Mouse (Mus musculus) liver, postnatal 0 days (tissue): ENCODE measurements around the gene Odf3l2. TPM values are rescaled to one million over a fixed set of nuclear protein-coding genes. Genes with fewer than 3 reads are reported as not detected.

ENCODE experiments used
- ATAC-seq: fragments of 200-750 bp; cut with Nextera tagmentation; 2 replicates; pipeline ENCODE4 v1.8.0; 2017; ENCODE audit warnings: mild to moderate bottlenecking, moderate library complexity
- DNase-seq: peaks from one replicate; pipeline ENCODE4 v3.0.0-alpha.2; 2016
- H3K27ac ChIP-seq: fragments of 300-500 bp; sonication (generic); 2 replicates; pipeline ENCODE4 v1.5.1; 2014; ENCODE audit warnings: antibody characterized with exemption, moderate library complexity, mild to moderate bottlenecking, low read depth
- H3K27me3 ChIP-seq: fragments of 300-500 bp; sonication (generic); 2 replicates; pipeline ENCODE4 v1.6.1; 2014; ENCODE audit warnings: low read length, control low read depth, mixed read lengths; ENCODE audit not compliant: insufficient read depth
- H3K36me3 ChIP-seq: fragments of 300-500 bp; sonication (generic); replicated peaks from 2 replicates; pipeline ENCODE4 v1.6.1; 2014; ENCODE audit warnings: mild to moderate bottlenecking, control low read depth, low read length, moderate library complexity, mixed read lengths; ENCODE audit not compliant: insufficient read depth
- H3K4me1 ChIP-seq: fragments of 300-500 bp; sonication (generic); 2 replicates; pipeline ENCODE4 v1.6.1; 2014; ENCODE audit warnings: antibody characterized with exemption, mild to moderate bottlenecking, control low read depth; ENCODE audit not compliant: insufficient read depth
- H3K4me2 ChIP-seq: fragments of 300-500 bp; sonication (generic); 2 replicates; pipeline ENCODE4 v1.6.1; 2014; ENCODE audit warnings: low read depth, mild to moderate bottlenecking, low read length, moderate library complexity, mixed read lengths
- H3K4me3 ChIP-seq: fragments of 300-500 bp; sonication (generic); 2 replicates; pipeline ENCODE4 v1.5.1; 2014; ENCODE audit warnings: low read depth, low read length
- H3K9ac ChIP-seq: fragments of 300-500 bp; sonication (generic); replicated peaks from 2 replicates; pipeline ENCODE4 v1.6.1; 2014; ENCODE audit warnings: mild to moderate bottlenecking, moderate library complexity
- H3K9me3 ChIP-seq: fragments of 300-500 bp; sonication (generic); 2 replicates; pipeline ENCODE4 v1.6.1; 2016; ENCODE audit warnings: mild to moderate bottlenecking, control low read depth, low read length, mixed read lengths
- CTCF ChIP-seq: sonication (generic); IDR thresholded peaks from 2 replicates; pipeline ENCODE4 v1.5.1; 2016; ENCODE audit warnings: antibody characterized with exemption, low read depth
- EP300 ChIP-seq: IDR thresholded peaks from 2 replicates; pipeline ENCODE4 v1.6.1; 2016; ENCODE audit warnings: antibody characterized with exemption, low read depth, mild to moderate bottlenecking
- WGBS: fragments of 180-500 bp; shearing (Covaris S2); extraction: QIAGEN DNeasy Blood & Tissue Kit; methylation state at CpG from one replicate; pipeline ENCODE4 v1.1.7; 2014; ENCODE audit not compliant: insufficient replicate concordance; 5-methylcytosine and 5-hydroxymethylcytosine counted together
- polyA plus RNA-seq: library from polyadenylated mRNA; unstranded; fragments of >200 nt; fragmentation: Nextera tagmentation; extraction: Ambion mirVana; gene quantifications from 2 replicates; pipeline ENCODE4 v1.2.1, GENCODE M21; 2015

The Odf3l2 gene
- polyA plus RNA-seq, 1 experiment from 2014 or later = not detected

DNA sequence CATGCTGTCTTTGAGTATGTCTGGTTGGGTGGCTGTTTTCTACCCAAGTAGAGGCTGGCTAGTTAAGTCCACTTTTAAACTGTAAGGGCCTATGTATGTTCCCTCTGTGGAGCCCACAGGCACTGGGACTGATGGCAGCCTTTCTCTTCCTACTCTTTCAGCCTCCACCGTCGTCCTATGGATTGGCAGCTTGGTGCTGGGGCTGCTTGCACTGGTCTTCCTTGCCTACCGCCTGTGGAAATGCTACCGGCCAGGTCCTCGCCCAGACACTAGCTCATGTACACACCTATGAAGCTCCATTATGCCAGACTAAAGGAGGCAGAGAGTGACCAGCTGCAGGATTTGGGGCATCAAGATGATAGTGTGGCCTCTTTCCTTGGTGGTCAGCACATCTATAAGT lies 22.5 kb upstream of the Odf3l2 start:
- Histone ChIP-seq H3K27ac (no peak overlapping the region), H3K9ac (no peak overlapping the region), H3K27me3 (no peaks in the 10 kb centered on the region), H3K4me1 (peaks cover 13% of the 10 kb centered on the region), H3K36me3 (no peaks in the 10 kb centered on the region), H3K4me2 (no peak overlapping the region), H3K4me3 (no peak overlapping the region), H3K9me3 (no peaks in the 10 kb centered on the region)
- DNase-seq (no peak), ATAC-seq (no peak)
- WGBS = 67% methylated on average over 5 of the region's 5 CpGs
- no peak for TF ChIP-seq CTCF
- TF ChIP-seq EP300 = no peak

DNA sequence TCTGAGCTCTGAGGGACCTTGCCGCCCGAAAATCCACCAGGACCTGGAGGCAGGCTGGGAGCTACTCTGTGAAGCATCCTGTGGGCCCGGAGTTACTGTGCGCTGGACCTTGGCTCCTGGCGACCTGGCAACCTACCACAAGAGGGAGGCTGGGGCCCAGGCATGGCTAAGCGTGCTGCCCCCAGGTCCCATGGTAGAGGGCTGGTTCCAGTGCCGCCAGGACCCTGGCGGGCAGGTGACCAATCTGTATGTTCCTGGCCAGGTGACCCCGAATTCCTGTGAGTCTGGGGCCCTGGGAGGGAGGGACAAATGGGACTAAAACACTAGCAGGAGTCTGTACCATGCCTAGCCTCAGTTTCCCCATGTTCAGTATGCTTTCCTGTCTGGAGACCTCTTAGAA lies 21.0 kb upstream of the Odf3l2 start:
- Histone ChIP-seq H3K4me1 (peaks cover 13% of the 10 kb centered on the region), H3K9ac (no peak overlapping the region), H3K4me2 (no peak overlapping the region), H3K27me3 (no peaks in the 10 kb centered on the region), H3K36me3 (no peaks in the 10 kb centered on the region), H3K9me3 (no peaks in the 10 kb centered on the region), H3K4me3 (no peak overlapping the region), H3K27ac (no peak overlapping the region)
- 60% methylated on average over 9 of the region's 9 CpGs for WGBS
- ATAC-seq (no peak), DNase-seq (no peak)
- TF ChIP-seq EP300 = no peak
- TF ChIP-seq CTCF = no peak

DNA sequence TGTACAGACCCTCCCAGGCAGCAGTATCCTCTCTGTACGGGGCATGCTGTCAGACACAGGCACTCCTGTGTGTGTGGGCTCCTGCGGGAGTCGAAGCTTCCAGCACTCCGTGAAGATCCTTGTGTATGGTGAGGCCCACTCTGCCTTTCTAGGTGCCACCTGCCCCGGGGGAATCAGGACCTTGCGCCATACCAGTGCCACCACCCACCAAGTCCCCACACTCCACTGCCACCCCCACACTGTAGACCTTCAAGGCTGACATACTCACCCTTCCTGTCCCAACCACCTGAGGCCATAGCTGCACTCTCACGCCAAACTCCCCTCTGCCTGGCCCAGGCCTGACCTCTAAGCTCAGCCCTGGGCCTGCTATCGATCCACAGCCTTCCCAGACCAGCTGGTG lies 19.5 kb upstream of the Odf3l2 start:
- H3K4me2 ChIP-seq = no peak overlapping the region
- H3K9me3 ChIP-seq = no peaks in the 10 kb centered on the region
- no peak for DNase-seq
- H3K9ac ChIP-seq = no peak overlapping the region
- WGBS = 72% methylated on average over 8 of the region's 8 CpGs
- no peak overlapping the region for H3K4me3 ChIP-seq
- ATAC-seq = no peak
- H3K36me3 ChIP-seq = no peaks in the 10 kb centered on the region
- no peaks in the 10 kb centered on the region for H3K27me3 ChIP-seq
- peaks cover 3% of the 10 kb centered on the region for H3K4me1 ChIP-seq
- H3K27ac ChIP-seq = no peak overlapping the region
- TF ChIP-seq EP300 = no peak

DNA sequence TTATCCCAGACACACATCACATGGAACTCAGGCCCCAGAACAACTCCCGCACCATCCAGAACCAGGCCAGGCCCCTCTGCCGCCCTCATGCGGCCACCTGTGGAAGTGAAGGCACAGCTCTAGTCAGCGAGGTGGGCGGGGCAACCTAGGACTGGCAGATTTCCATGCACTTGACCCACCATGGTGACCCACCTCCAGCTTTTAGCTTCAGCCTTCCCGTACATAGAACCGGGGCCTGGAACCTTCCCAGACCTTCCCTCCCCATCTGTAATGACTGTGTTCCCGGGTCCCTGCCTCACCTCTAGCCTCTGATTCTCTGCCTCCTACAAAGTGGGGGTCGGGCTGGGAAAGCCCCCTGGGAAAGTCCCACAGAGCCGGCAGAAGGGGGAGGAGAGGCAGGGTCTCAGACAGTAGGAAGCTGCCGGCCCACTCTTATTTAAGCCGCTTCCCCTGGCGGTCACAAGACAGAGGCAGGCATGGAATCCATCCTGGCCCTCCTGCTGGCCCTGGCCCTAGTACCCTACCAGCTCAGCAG lies 18.7 kb upstream of the Odf3l2 start, which contains the start of gene Madcam1:
Gene Madcam1 (plus strand): TSS at position 429 of the 535 bp plus-strand sequence.
- no peaks in the 10 kb centered on the region; the same call in 1 of the 2 replicates for H3K4me1 ChIP-seq
- no peak within 1 kb of the TSS for H3K4me2 ChIP-seq
- H3K36me3 ChIP-seq = no peaks in the 10 kb centered on the region
- no peaks in the 10 kb centered on the region for H3K9me3 ChIP-seq
- H3K27ac ChIP-seq = no peak within 1 kb of the TSS
- TF ChIP-seq CTCF = peak; percentile 95
- no peak for TF ChIP-seq EP300
- no peaks in the 10 kb centered on the region for H3K27me3 ChIP-seq
- 18% methylated on average over 13 of the region's 13 CpGs for WGBS
- no peak within 1 kb of the TSS for H3K4me3 ChIP-seq
- ATAC-seq (0 out of 2 replicates have a peak, but pooled peaks have one; percentile 16), DNase-seq (peak; percentile 86)
- no peak within 1 kb of the TSS for H3K9ac ChIP-seq

DNA sequence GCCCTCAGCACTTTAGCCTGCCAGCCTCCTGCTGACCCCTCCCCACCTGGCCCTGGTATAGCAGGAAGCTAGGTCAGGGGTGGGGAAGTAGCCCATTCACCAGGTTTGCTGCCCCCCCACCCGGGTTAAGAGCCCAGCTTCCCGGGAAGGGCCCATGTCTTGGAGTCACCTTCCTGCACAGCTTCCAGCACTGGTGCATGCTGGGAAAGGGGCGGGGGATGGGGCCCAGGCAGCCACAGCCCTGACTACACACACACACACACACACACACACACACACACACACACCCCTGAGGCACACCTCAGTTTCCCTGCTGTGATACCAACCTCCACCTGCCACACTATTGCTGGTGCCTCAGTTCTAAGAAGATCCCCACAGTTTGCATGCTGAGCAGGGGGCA lies 16.3 kb upstream of the Odf3l2 start:
- WGBS = 34% methylated on average over 3 of the region's 3 CpGs
- Histone ChIP-seq H3K36me3 (no peaks in the 10 kb centered on the region), H3K27me3 (no peaks in the 10 kb centered on the region), H3K9ac (no peak overlapping the region), H3K9me3 (no peaks in the 10 kb centered on the region), H3K27ac (no peak overlapping the region), H3K4me3 (no peak overlapping the region), H3K4me1 (no peaks in the 10 kb centered on the region), H3K4me2 (no peak overlapping the region)
- TF ChIP-seq EP300 (no peak), CTCF (no peak)
- ATAC-seq (no peak), DNase-seq (no peak)

DNA sequence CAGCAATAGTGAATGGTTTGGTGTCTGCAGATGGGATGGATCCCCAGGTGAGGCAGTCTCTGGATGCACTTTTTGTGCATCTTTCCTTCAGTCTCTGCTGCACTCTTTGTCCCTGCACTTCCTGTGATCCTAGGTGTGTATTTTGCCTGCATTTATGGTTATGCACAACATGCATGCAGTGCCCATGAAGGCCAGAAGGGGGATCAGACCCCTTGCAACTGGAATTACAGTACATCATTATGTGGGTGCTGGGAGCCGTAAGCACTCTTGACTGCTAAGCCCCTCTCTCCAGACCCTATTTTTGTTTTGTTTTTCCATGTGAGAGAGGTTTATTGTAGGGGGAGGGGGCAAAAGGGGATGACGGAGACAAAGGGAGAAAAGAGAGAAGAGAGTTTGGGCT lies 14.8 kb upstream of the Odf3l2 start:
- Histone ChIP-seq H3K27me3 (peaks cover 2% of the 10 kb centered on the region; the same call in 1 of the 2 replicates), H3K36me3 (no peaks in the 10 kb centered on the region), H3K9ac (no peak overlapping the region), H3K9me3 (no peaks in the 10 kb centered on the region), H3K4me3 (no peak overlapping the region), H3K27ac (no peak overlapping the region), H3K4me1 (no peaks in the 10 kb centered on the region), H3K4me2 (no peak overlapping the region)
- DNase-seq (no peak), ATAC-seq (no peak)
- WGBS = 73% methylated on average over 2 of the region's 2 CpGs
- TF ChIP-seq CTCF = peak; percentile 56
- TF ChIP-seq EP300 = no peak
